ENCODE assay signal across 21 mouse cellular contexts in the genomic region with DNA sequence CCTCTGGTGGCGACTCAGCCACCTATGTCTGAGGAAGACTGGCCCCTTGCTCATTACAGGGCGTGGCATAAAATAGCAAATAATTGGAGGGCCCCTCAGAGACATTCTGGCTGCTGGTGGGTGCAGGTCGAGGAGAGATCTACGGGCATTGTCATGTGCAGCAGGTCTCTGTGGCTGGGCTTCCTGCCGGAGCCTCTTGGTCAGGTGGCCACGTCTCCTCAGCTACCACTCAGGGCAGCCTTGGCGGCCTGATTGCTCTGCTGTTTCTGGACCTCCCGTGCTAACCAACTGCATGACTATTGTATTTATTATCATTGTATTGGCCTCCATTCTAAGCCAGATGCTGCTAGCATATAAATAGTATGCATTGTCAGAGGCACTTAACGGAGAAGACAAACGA.
A peak's percentile ranks its signal among the peaks of the same experiment; 100 is the strongest.
DNase-seq lines count a peak whose midpoint lies in the region; ATAC-seq and TF ChIP-seq lines count a peak whose summit lies in the region.
"Had no signal": no experiment of that assay in that cellular context is flagged by ENCODE, and none has a peak within 500 bp of the region (broad histone marks: within the 10 kb centered on the region; RNA-seq: fewer than 3 reads in every experiment).

No protein-coding gene starts in this region.

- DNase-seq in gastrocnemius, adult 2 months: peak; percentile 21
- no peak for DNase-seq in gastrocnemius, adult 8-10 months (ENCODE audit: low spot score in 2 of 2)
- no peak for DNase-seq in layer of hippocampus, adult 2 months (ENCODE audit: low spot score in 2 of 2)
- DNase-seq in layer of hippocampus, postnatal 10 days (ENCODE audit: low spot score in 2 of 2): no peak
- DNase-seq in heart, embryonic 10.5 days (ENCODE audit: low spot score): no peak
- DNase-seq in heart, postnatal 0 days (ENCODE audit: low spot score): no peak
- DNase-seq in cerebellum, postnatal 36 days: no peak
- DNase-seq: adrenal gland, postnatal 14 days; cerebellum, adult 9-11 months; forebrain, postnatal 0 days; kidney, postnatal 36 days; layer of hippocampus, postnatal 36 days; liver, postnatal 0 days had no signal

- no peaks in the 10 kb centered on the region for H3K9me3 ChIP-seq in heart, embryonic 10.5 days
- H3K9me3 ChIP-seq in heart, postnatal 0 days (replicated peaks; ENCODE audit: control insufficient read depth, low read length): no peaks in the 10 kb centered on the region
- no peaks in the 10 kb centered on the region for H3K9me3 ChIP-seq in kidney, embryonic 16.5 days (ENCODE audit: low read length)
- H3K9me3 ChIP-seq: embryonic facial prominence, embryonic 10.5 days; hindbrain, embryonic 12.5 days; limb, embryonic 12.5 days; megakaryocyte, embryonic 14.5 days; midbrain, embryonic 13.5 days had no signal

- no peaks in the 10 kb centered on the region for H3K36me3 ChIP-seq in heart, embryonic 10.5 days
- no peaks in the 10 kb centered on the region for H3K36me3 ChIP-seq in heart, postnatal 0 days (replicated peaks; ENCODE audit: control insufficient read depth, insufficient read depth, low read length)
- H3K36me3 ChIP-seq in kidney, embryonic 16.5 days (ENCODE audit: insufficient read depth, low read length): no peaks in the 10 kb centered on the region
- H3K36me3 ChIP-seq: embryonic facial prominence, embryonic 10.5 days; hindbrain, embryonic 12.5 days; limb, embryonic 12.5 days; midbrain, embryonic 13.5 days had no signal

- H3K4me1 ChIP-seq in heart, embryonic 10.5 days: peaks cover 62% of the 10 kb centered on the region
- peaks cover 50% of the 10 kb centered on the region for H3K4me1 ChIP-seq in heart, postnatal 0 days (ENCODE audit: control insufficient read depth, insufficient read depth)
- 0 out of 2 replicates have a peak, but pooled peaks cover 3% of the 10 kb centered on the region for H3K4me1 ChIP-seq in kidney, embryonic 16.5 days (ENCODE audit: insufficient read depth, low read length)

- WGBS in heart, embryonic 10.5 days: 55% methylated on average over 10 of the region's 10 CpGs
- WGBS in heart, postnatal 0 days: 25% methylated on average over 10 of the region's 10 CpGs
- WGBS in kidney, embryonic 16.5 days: 64% methylated on average over 10 of the region's 10 CpGs

- no peak overlapping the region for H3K4me3 ChIP-seq in gastrocnemius, adult 2 months
- no peak overlapping the region for H3K4me3 ChIP-seq in layer of hippocampus, adult 2 months
- no peak overlapping the region for H3K4me3 ChIP-seq in heart, embryonic 10.5 days
- H3K4me3 ChIP-seq in heart, postnatal 0 days (ENCODE audit: low read depth, low read length): no peak overlapping the region
- no peak overlapping the region for H3K4me3 ChIP-seq in kidney, embryonic 16.5 days (ENCODE audit: low read length)
- H3K4me3 ChIP-seq: embryonic facial prominence, embryonic 10.5 days; hindbrain, embryonic 12.5 days; limb, embryonic 12.5 days; megakaryocyte, embryonic 14.5 days; midbrain, embryonic 13.5 days had no signal

- TF ChIP-seq EP300 in heart, postnatal 0 days (IDR thresholded peaks at IDR 0.05; ENCODE audit: low read depth): no peak

- H3K4me2 ChIP-seq in heart, postnatal 0 days (ENCODE audit: low read depth, low read length): peak overlapping the region; percentile 22; the same call in 1 of the 2 replicates
- no peak overlapping the region for H3K4me2 ChIP-seq in kidney, embryonic 16.5 days (replicated peaks; ENCODE audit: low read depth, low read length)
- H3K4me2 ChIP-seq: hindbrain, embryonic 12.5 days; limb, embryonic 12.5 days; liver, embryonic 11.5 days; midbrain, embryonic 13.5 days had no signal

- no peak overlapping the region for H3K9ac ChIP-seq in heart, postnatal 0 days (replicated peaks; ENCODE audit: low read depth, low read length)
- H3K9ac ChIP-seq in kidney, embryonic 16.5 days (replicated peaks; ENCODE audit: low read length): no peak overlapping the region
- H3K9ac ChIP-seq: forebrain, postnatal 0 days; hindbrain, embryonic 12.5 days; limb, embryonic 12.5 days; liver, postnatal 0 days; midbrain, embryonic 13.5 days had no signal

- H3K27ac ChIP-seq in gastrocnemius, adult 2 months: peak overlapping the region; percentile 20; the same call in 1 of the 2 replicates
- H3K27ac ChIP-seq in layer of hippocampus, adult 2 months: peak overlapping the region; percentile 6; the same call in 1 of the 2 replicates
- peak overlapping the region; percentile 42; the same call in 1 of the 2 replicates for H3K27ac ChIP-seq in heart, embryonic 10.5 days
- peak overlapping the region; percentile 49 for H3K27ac ChIP-seq in heart, postnatal 0 days (ENCODE audit: low read depth)
- no peak overlapping the region for H3K27ac ChIP-seq in kidney, embryonic 16.5 days (ENCODE audit: low read length)
- H3K27ac ChIP-seq: embryonic facial prominence, embryonic 10.5 days; hindbrain, embryonic 12.5 days; limb, embryonic 12.5 days; midbrain, embryonic 13.5 days had no signal

- intact Hi-C loops in gastrocnemius, adult 2 months (cut with DNase I): no loop called here

- ATAC-seq in heart, postnatal 0 days (ENCODE audit: insufficient read depth, low read depth): no peak
- ATAC-seq in kidney, embryonic 16.5 days (ENCODE audit: low FRiP score, low TSS enrichment): no peak
- ATAC-seq: forebrain, postnatal 0 days; intestine, postnatal 0 days; liver, postnatal 0 days; midbrain, embryonic 13.5 days had no signal

- H3K27me3 ChIP-seq in heart, embryonic 10.5 days (ENCODE audit: insufficient read depth, poor library complexity, severe bottlenecking): no peaks in the 10 kb centered on the region
- H3K27me3 ChIP-seq in heart, postnatal 0 days (ENCODE audit: control insufficient read depth, insufficient read depth, low read length): no peaks in the 10 kb centered on the region
- no peaks in the 10 kb centered on the region for H3K27me3 ChIP-seq in kidney, embryonic 16.5 days (ENCODE audit: insufficient read depth, low read length)
- H3K27me3 ChIP-seq: hindbrain, embryonic 12.5 days; limb, embryonic 12.5 days; midbrain, embryonic 13.5 days had no signal

- no peak for TF ChIP-seq CTCF in gastrocnemius, adult 2 months (IDR thresholded peaks at IDR 0.05)
- no peak for TF ChIP-seq CTCF in layer of hippocampus, adult 2 months (conservative IDR thresholded peaks at IDR 0.05)
- TF ChIP-seq CTCF in heart, postnatal 0 days (IDR thresholded peaks at IDR 0.05; ENCODE audit: low read depth): no peak
